Comparison of ENCODE assay signal across 28 mouse cellular contexts in the genomic region with DNA sequence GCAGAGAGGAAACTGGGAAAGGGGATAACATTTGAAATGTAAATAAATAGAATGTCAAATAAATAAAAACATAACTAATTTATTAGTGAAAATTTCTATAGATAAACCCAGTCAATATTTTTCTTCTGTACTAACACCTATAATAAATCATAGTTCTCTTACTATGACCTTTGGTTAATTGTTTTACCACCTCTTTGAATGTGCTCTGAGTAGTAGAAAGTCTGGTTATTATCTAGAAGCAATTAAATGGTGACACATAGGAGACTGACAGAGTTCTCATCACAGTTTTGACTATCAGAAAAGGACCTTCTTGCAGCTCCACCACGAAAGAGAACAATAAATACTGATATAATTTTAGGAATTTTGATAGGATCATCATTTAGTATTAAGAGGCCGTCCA.
"Had no signal": no experiment of that assay in that cellular context is flagged by ENCODE, and none has a peak within 500 bp of the region (broad histone marks: within the 10 kb centered on the region; RNA-seq: fewer than 3 reads in every experiment).

No protein-coding gene starts in this region.

- H3K36me3 ChIP-seq: embryonic facial prominence, embryonic 10.5 days; embryonic facial prominence, embryonic 12.5 days; embryonic facial prominence, embryonic 13.5 days; embryonic facial prominence, embryonic 15.5 days; forebrain, embryonic 10.5 days; forebrain, embryonic 12.5 days; forebrain, embryonic 15.5 days had no signal

- H3K4me2 ChIP-seq: embryonic facial prominence, embryonic 12.5 days; embryonic facial prominence, embryonic 13.5 days; embryonic facial prominence, embryonic 15.5 days; forebrain, embryonic 12.5 days; forebrain, embryonic 13.5 days; forebrain, embryonic 15.5 days had no signal

- H3K9ac ChIP-seq: embryonic facial prominence, embryonic 12.5 days; embryonic facial prominence, embryonic 13.5 days; embryonic facial prominence, embryonic 15.5 days; forebrain, embryonic 12.5 days; forebrain, embryonic 13.5 days; forebrain, embryonic 15.5 days; forebrain, postnatal 0 days had no signal

- H3K27ac ChIP-seq: embryonic facial prominence, embryonic 10.5 days; embryonic facial prominence, embryonic 12.5 days; embryonic facial prominence, embryonic 13.5 days; embryonic facial prominence, embryonic 15.5 days; forebrain, embryonic 10.5 days; forebrain, embryonic 12.5 days; forebrain, embryonic 13.5 days; forebrain, embryonic 15.5 days; gastrocnemius, adult 2 months; heart, adult 2 months had no signal

- DNase-seq: cerebellum, adult 2 months; cerebellum, adult 8-10 months; cerebellum, adult 9-11 months; cerebellum, postnatal 10 days; cerebellum, postnatal 14 days; cerebellum, postnatal 25 days; cerebellum, postnatal 36 days; embryo, embryonic 11 days; forebrain, postnatal 0 days; gastrocnemius, adult 2 months; gastrocnemius, postnatal 10 days; gastrocnemius, postnatal 14 days; gastrocnemius, postnatal 25 days; gastrocnemius, postnatal 36 days; heart, adult 11 months; heart, adult 18-20 months; heart, adult 2 months had no signal

- H3K9me3 ChIP-seq: embryonic facial prominence, embryonic 10.5 days; embryonic facial prominence, embryonic 12.5 days; embryonic facial prominence, embryonic 13.5 days; embryonic facial prominence, embryonic 15.5 days; forebrain, embryonic 10.5 days; forebrain, embryonic 12.5 days; forebrain, embryonic 13.5 days; forebrain, embryonic 15.5 days had no signal

- H3K4me3 ChIP-seq: embryonic facial prominence, embryonic 10.5 days; embryonic facial prominence, embryonic 12.5 days; embryonic facial prominence, embryonic 13.5 days; embryonic facial prominence, embryonic 15.5 days; erythroblast, embryonic 14.5 days; forebrain, embryonic 10.5 days; forebrain, embryonic 12.5 days; forebrain, embryonic 13.5 days; forebrain, embryonic 15.5 days; gastrocnemius, adult 2 months; heart, adult 2 months had no signal

- H3K4me1 ChIP-seq: embryonic facial prominence, embryonic 10.5 days; embryonic facial prominence, embryonic 12.5 days; embryonic facial prominence, embryonic 13.5 days; embryonic facial prominence, embryonic 15.5 days; forebrain, embryonic 10.5 days; forebrain, embryonic 12.5 days; forebrain, embryonic 13.5 days; forebrain, embryonic 15.5 days had no signal

- ATAC-seq: forebrain, embryonic 13.5 days; forebrain, embryonic 14.5 days; forebrain, embryonic 15.5 days; forebrain, embryonic 16.5 days; forebrain, postnatal 0 days had no signal

- H3K27me3 ChIP-seq: embryonic facial prominence, embryonic 12.5 days; embryonic facial prominence, embryonic 13.5 days; embryonic facial prominence, embryonic 15.5 days; forebrain, embryonic 12.5 days; forebrain, embryonic 13.5 days; forebrain, embryonic 15.5 days had no signal
